18 mouse cellular contexts compared by ENCODE assay signal in the genomic region with DNA sequence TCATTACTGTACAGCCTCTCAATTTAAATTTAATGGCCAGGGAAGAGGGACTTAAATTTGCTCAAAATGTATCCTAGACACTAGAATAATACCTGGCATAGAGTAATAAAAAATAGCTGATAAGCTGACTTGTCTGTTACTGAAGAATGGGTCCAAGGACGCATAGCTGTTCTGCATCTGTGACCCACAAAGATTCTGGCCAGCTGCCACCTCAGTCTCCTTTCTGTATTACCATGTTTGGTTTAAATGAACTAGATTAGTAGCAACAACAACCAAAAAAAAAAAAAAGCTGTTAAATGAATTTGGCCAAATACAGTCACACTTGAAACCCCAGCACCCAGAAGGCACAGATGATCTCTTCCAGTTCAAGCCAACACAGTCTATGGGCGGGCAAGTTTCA. TPM values are rescaled to one million over a fixed set of nuclear protein-coding genes. Genes with fewer than 3 reads are reported as not detected.
DNase-seq lines count a peak whose midpoint lies in the region; ATAC-seq and TF ChIP-seq lines count a peak whose summit lies in the region.
"Had no signal": no experiment of that assay in that cellular context is flagged by ENCODE, and none has a peak within 500 bp of the region (broad histone marks: within the 10 kb centered on the region; RNA-seq: fewer than 3 reads in every experiment).

No protein-coding gene starts in this region.

- no peaks in the 10 kb centered on the region for H3K4me1 ChIP-seq in kidney, embryonic 16.5 days (ENCODE audit: insufficient read depth, low read length)
- no peaks in the 10 kb centered on the region for H3K4me1 ChIP-seq in intestine, postnatal 0 days (replicated peaks; ENCODE audit: control insufficient read depth, insufficient read depth, low read length)
- H3K4me1 ChIP-seq: forebrain, embryonic 13.5 days had no signal

- 88% methylated on average over 2 of the region's 2 CpGs for WGBS in kidney, embryonic 16.5 days
- WGBS in intestine, postnatal 0 days, result 66% methylated on average over 2 of the region's 2 CpGs

- no peak overlapping the region for H3K4me3 ChIP-seq in kidney, embryonic 16.5 days (ENCODE audit: low read length)
- H3K4me3 ChIP-seq in intestine, postnatal 0 days (ENCODE audit: low read depth, low read length), result no peak overlapping the region
- H3K4me3 ChIP-seq: forebrain, embryonic 13.5 days; heart, adult 2 months; hindbrain, embryonic 15.5 days; megakaryocyte, embryonic 14.5 days had no signal

- peaks cover 15% of the 10 kb centered on the region for H3K36me3 ChIP-seq in kidney, embryonic 16.5 days (ENCODE audit: insufficient read depth, low read length)
- H3K36me3 ChIP-seq in intestine, postnatal 0 days (ENCODE audit: control insufficient read depth, insufficient read depth), result peaks cover 9% of the 10 kb centered on the region; the same call in 1 of the 2 replicates

- H3K9me3 ChIP-seq in kidney, embryonic 16.5 days (ENCODE audit: low read length), result peaks cover 7% of the 10 kb centered on the region
- no peaks in the 10 kb centered on the region for H3K9me3 ChIP-seq in intestine, postnatal 0 days (ENCODE audit: control insufficient read depth)
- H3K9me3 ChIP-seq: hindbrain, embryonic 15.5 days; megakaryocyte, embryonic 14.5 days had no signal

- no peaks in the 10 kb centered on the region for H3K27me3 ChIP-seq in kidney, embryonic 16.5 days (ENCODE audit: insufficient read depth, low read length)
- no peaks in the 10 kb centered on the region for H3K27me3 ChIP-seq in intestine, postnatal 0 days (replicated peaks; ENCODE audit: control insufficient read depth, insufficient read depth, low read length)
- H3K27me3 ChIP-seq: CH12.LX; forebrain, embryonic 13.5 days; hindbrain, embryonic 15.5 days; megakaryocyte, embryonic 14.5 days had no signal

- TF ChIP-seq CTCF in intestine, postnatal 0 days (IDR thresholded peaks at IDR 0.05; ENCODE audit: low read depth), result no peak

- peak; percentile 34 for ATAC-seq in frontal cortex, adult (ENCODE audit: low TSS enrichment)
- ATAC-seq in kidney, embryonic 16.5 days (ENCODE audit: low FRiP score, low TSS enrichment), result no peak
- ATAC-seq in intestine, postnatal 0 days, result no peak
- ATAC-seq: forebrain, embryonic 13.5 days; liver, postnatal 0 days; midbrain, embryonic 16.5 days had no signal

- no peak overlapping the region for H3K4me2 ChIP-seq in kidney, embryonic 16.5 days (replicated peaks; ENCODE audit: low read depth, low read length)
- no peak overlapping the region for H3K4me2 ChIP-seq in intestine, postnatal 0 days (replicated peaks; ENCODE audit: low read depth)
- H3K4me2 ChIP-seq: forebrain, embryonic 13.5 days; hindbrain, embryonic 15.5 days had no signal

- no peak overlapping the region for H3K9ac ChIP-seq in kidney, embryonic 16.5 days (replicated peaks; ENCODE audit: low read length)
- no peak overlapping the region for H3K9ac ChIP-seq in intestine, postnatal 0 days (ENCODE audit: low read depth, low read length)
- H3K9ac ChIP-seq: forebrain, embryonic 13.5 days; hindbrain, embryonic 15.5 days; liver, postnatal 0 days had no signal

- H3K27ac ChIP-seq in kidney, embryonic 16.5 days (ENCODE audit: low read length), result no peak overlapping the region
- no peak overlapping the region for H3K27ac ChIP-seq in intestine, postnatal 0 days (ENCODE audit: low read depth, low read length)
- H3K27ac ChIP-seq: forebrain, embryonic 13.5 days; heart, adult 2 months; hindbrain, embryonic 15.5 days had no signal

- no peak for DNase-seq in frontal cortex, postnatal 14 days (ENCODE audit: low spot score in 2 of 2)
- DNase-seq in kidney, postnatal 14 days, result peak; percentile 33
- peak; percentile 14 to 28 for DNase-seq in adrenal gland, adult 18-20 months (ENCODE audit: low spot score in 2 of 2)
- DNase-seq in adrenal gland, postnatal 36 days, result peak; percentile 66 to 72
- no peak for DNase-seq in left cerebral cortex, adult 8-10 months (ENCODE audit: low spot score in 2 of 2)
- DNase-seq: kidney, adult 8-10 months; layer of hippocampus, postnatal 36 days; liver; liver, postnatal 0 days had no signal

RNA-seq across cellular contexts. Expression of gene Ipo11, which starts 7.6 kb away (rescaled TPM):
- 78.2 and 79.0 TPM in 2 replicates for polyA plus RNA-seq in kidney, embryonic 16.5 days (2015; fragmentation: Nextera tagmentation; extraction: Ambion mirVana)
- 10 to 100 TPM; 31.9 to 36.7 TPM for total RNA-seq in adrenal gland, adult 18-20 months (2021)
- 10 to 100 TPM; 38.9 to 43.8 TPM for total RNA-seq in adrenal gland, postnatal 36 days (2021)
- total RNA-seq in left cerebral cortex, adult 8-10 months (2022), result 10 to 100 TPM; 58.1 to 74.8 (median 63.8) TPM
- polyA plus RNA-seq in intestine, postnatal 0 days (2015; fragmentation: Nextera tagmentation; extraction: Ambion mirVana), result 12.0 and 13.6 TPM in 2 replicates

RNA-seq across cellular contexts. Expression of gene Dimt1, which starts 17.7 kb away (rescaled TPM):
- polyA plus RNA-seq in kidney, embryonic 16.5 days (2015; fragmentation: Nextera tagmentation; extraction: Ambion mirVana), result 39.9 and 40.1 TPM in 2 replicates
- 10 to 100 TPM; 10.7 to 17.2 TPM for total RNA-seq in adrenal gland, adult 18-20 months (2021)
- total RNA-seq in adrenal gland, postnatal 36 days (2021), result 10 to 100 TPM; 14.6 to 21.7 TPM
- total RNA-seq in left cerebral cortex, adult 8-10 months (2022), result 10 to 100 TPM; 14.8 to 21.6 (median 18.7) TPM
- 10.1 and 11.6 TPM in 2 replicates for polyA plus RNA-seq in intestine, postnatal 0 days (2015; fragmentation: Nextera tagmentation; extraction: Ambion mirVana)

Comparison
In these comparisons a context has a peak if more than half of its experiments do, and no peak if none do; other contexts are left out.
1. DNase-seq: peak in kidney, postnatal 14 days (single experiment), adrenal gland, adult 18-20 months (2 of 2) and adrenal gland, postnatal 36 days (2 of 2); none in frontal cortex, postnatal 14 days (0 of 2) and left cerebral cortex, adult 8-10 months (0 of 2).